19 mouse cellular contexts compared by ENCODE assay signal in genomic region chr3:111393127-111393526, GRCm38 (mm10).
DNase-seq lines count a peak whose midpoint lies in the region; ATAC-seq and TF ChIP-seq lines count a peak whose summit lies in the region.
"Had no signal": no experiment of that assay in that cellular context is flagged by ENCODE, and none has a peak within 500 bp of the region (broad histone marks: within the 10 kb centered on the region; RNA-seq: fewer than 3 reads in every experiment).

No protein-coding gene starts in this region.

- H3K4me1 ChIP-seq in forebrain, embryonic 11.5 days (replicated peaks; ENCODE audit: control insufficient read depth, insufficient read depth, low read length) = no peaks in the 10 kb centered on the region
- H3K4me1 ChIP-seq in forebrain, embryonic 10.5 days = 0 out of 2 replicates have a peak, but pooled peaks cover 5% of the 10 kb centered on the region
- no peaks in the 10 kb centered on the region for H3K4me1 ChIP-seq in forebrain, embryonic 15.5 days
- H3K4me1 ChIP-seq in midbrain, postnatal 0 days (ENCODE audit: insufficient read depth, low read length) = no peaks in the 10 kb centered on the region
- H3K4me1 ChIP-seq: limb, embryonic 12.5 days; liver, embryonic 13.5 days; neural tube, embryonic 15.5 days had no signal

- H3K9ac ChIP-seq in forebrain, embryonic 11.5 days (ENCODE audit: low read length) = no peak overlapping the region
- H3K9ac ChIP-seq in forebrain, embryonic 15.5 days (replicated peaks) = no peak overlapping the region
- H3K9ac ChIP-seq in midbrain, postnatal 0 days (replicated peaks; ENCODE audit: low read length, poor library complexity, severe bottlenecking) = no peak overlapping the region
- H3K9ac ChIP-seq: limb, embryonic 12.5 days; liver, embryonic 13.5 days; neural tube, embryonic 15.5 days had no signal

- ATAC-seq in forebrain, embryonic 11.5 days (replicated peaks; ENCODE audit: low FRiP score) = peak; percentile 83
- ATAC-seq in forebrain, embryonic 15.5 days (replicated peaks) = peak; percentile 80
- ATAC-seq in midbrain, postnatal 0 days (ENCODE audit: low FRiP score) = no peak

- H3K36me3 ChIP-seq in forebrain, embryonic 11.5 days (ENCODE audit: control insufficient read depth, insufficient read depth, low read length) = no peaks in the 10 kb centered on the region
- H3K36me3 ChIP-seq in forebrain, embryonic 10.5 days (replicated peaks) = no peaks in the 10 kb centered on the region
- H3K36me3 ChIP-seq in forebrain, embryonic 15.5 days = no peaks in the 10 kb centered on the region
- H3K36me3 ChIP-seq in midbrain, postnatal 0 days (ENCODE audit: insufficient read depth, low read length) = no peaks in the 10 kb centered on the region
- H3K36me3 ChIP-seq: limb, embryonic 12.5 days; liver, embryonic 13.5 days; neural tube, embryonic 15.5 days had no signal

- H3K4me3 ChIP-seq in forebrain, embryonic 11.5 days (ENCODE audit: low read depth, low read length) = no peak overlapping the region
- H3K4me3 ChIP-seq in forebrain, embryonic 10.5 days = no peak overlapping the region
- no peak overlapping the region for H3K4me3 ChIP-seq in forebrain, embryonic 15.5 days
- H3K4me3 ChIP-seq in midbrain, postnatal 0 days (ENCODE audit: low read depth, low read length) = no peak overlapping the region
- H3K4me3 ChIP-seq: erythroblast, embryonic 14.5 days; gastrocnemius, adult 2 months; left cerebral cortex, adult 2 months; limb, embryonic 12.5 days; liver, embryonic 13.5 days; neural tube, embryonic 15.5 days had no signal

- H3K9me3 ChIP-seq in forebrain, embryonic 11.5 days (ENCODE audit: control insufficient read depth, low read length) = no peaks in the 10 kb centered on the region
- H3K9me3 ChIP-seq in forebrain, embryonic 10.5 days = no peaks in the 10 kb centered on the region
- no peaks in the 10 kb centered on the region for H3K9me3 ChIP-seq in forebrain, embryonic 15.5 days
- no peaks in the 10 kb centered on the region for H3K9me3 ChIP-seq in midbrain, postnatal 0 days (ENCODE audit: low read length)
- H3K9me3 ChIP-seq: limb, embryonic 12.5 days; liver, embryonic 13.5 days; neural tube, embryonic 15.5 days had no signal

- DNase-seq in forebrain, embryonic 11.5 days (ENCODE audit: low spot score) = no peak
- DNase-seq in forebrain, embryonic 10.5 days (ENCODE audit: extremely low spot score, low spot score) = no peak
- DNase-seq in brain, embryonic 14.5 days (ENCODE audit: low read depth) = peak; percentile 75
- peak; percentile 66 for DNase-seq in midbrain, postnatal 0 days (ENCODE audit: low spot score)
- no peak for DNase-seq in frontal cortex, adult 2 months (ENCODE audit: extremely low spot score in 1 of 2, low spot score in 1 of 2)
- DNase-seq in adrenal gland, postnatal 36 days = no peak
- DNase-seq: adrenal gland, postnatal 10 days; cerebellum, adult 2 months; gastrocnemius, adult 2 months; heart, postnatal 4 days; kidney, adult 11 months; kidney, postnatal 10 days; liver, embryonic 13.5 days; thymus, postnatal 36 days had no signal

- H3K27ac ChIP-seq in forebrain, embryonic 11.5 days (ENCODE audit: low read depth, low read length) = no peak overlapping the region
- no peak overlapping the region for H3K27ac ChIP-seq in forebrain, embryonic 10.5 days
- no peak overlapping the region for H3K27ac ChIP-seq in forebrain, embryonic 15.5 days (replicated peaks)
- no peak overlapping the region for H3K27ac ChIP-seq in midbrain, postnatal 0 days (ENCODE audit: low read depth, low read length)
- H3K27ac ChIP-seq: gastrocnemius, adult 2 months; left cerebral cortex, adult 2 months; limb, embryonic 12.5 days; liver, embryonic 13.5 days; neural tube, embryonic 15.5 days had no signal

- H3K27me3 ChIP-seq in forebrain, embryonic 11.5 days (ENCODE audit: control insufficient read depth, insufficient read depth, low read length) = no peaks in the 10 kb centered on the region
- no peaks in the 10 kb centered on the region for H3K27me3 ChIP-seq in forebrain, embryonic 10.5 days (ENCODE audit: poor library complexity, severe bottlenecking)
- no peaks in the 10 kb centered on the region for H3K27me3 ChIP-seq in forebrain, embryonic 15.5 days
- H3K27me3 ChIP-seq in midbrain, postnatal 0 days (ENCODE audit: insufficient read depth, low read length) = no peaks in the 10 kb centered on the region
- H3K27me3 ChIP-seq: limb, embryonic 12.5 days; liver, embryonic 13.5 days; neural tube, embryonic 15.5 days had no signal

- TF ChIP-seq POLR2A in brain, embryonic 14.5 days (IDR thresholded peaks at IDR 0.05; ENCODE audit: borderline replicate concordance, extremely low read depth, insufficient read depth, insufficient read length, poor library complexity, severe bottlenecking) = no peak

- no peak for TF ChIP-seq CTCF in brain, embryonic 14.5 days (IDR thresholded peaks at IDR 0.05; ENCODE audit: borderline replicate concordance, extremely low read depth, insufficient read depth, insufficient read length)
- no peak for TF ChIP-seq CTCF in midbrain, postnatal 0 days (IDR thresholded peaks at IDR 0.05)

- no peak overlapping the region for H3K4me2 ChIP-seq in forebrain, embryonic 11.5 days (ENCODE audit: low read depth, low read length, severe bottlenecking)
- no peak overlapping the region for H3K4me2 ChIP-seq in forebrain, embryonic 15.5 days (replicated peaks)
- no peak overlapping the region for H3K4me2 ChIP-seq in midbrain, postnatal 0 days (ENCODE audit: low read depth, low read length, poor library complexity, severe bottlenecking)
- H3K4me2 ChIP-seq: limb, embryonic 12.5 days; liver, embryonic 13.5 days; neural tube, embryonic 15.5 days had no signal

Comparison
In these comparisons a context has a peak if more than half of its experiments do, and no peak if none do; other contexts are left out.
1. DNase-seq: peak in brain, embryonic 14.5 days (single experiment) and midbrain, postnatal 0 days (single experiment); none in forebrain, embryonic 11.5 days (single experiment), forebrain, embryonic 10.5 days (single experiment), frontal cortex, adult 2 months (0 of 2) and adrenal gland, postnatal 36 days (0 of 2).